Mouse (Mus musculus): ENCODE measurements at regions not wholly inside any gene's neighbourhood (a gene's known extent, or its start where the extent isn't known, plus 50 kb on each side); places are given as distances from the start of the nearest gene placed in this dataset.

DNA sequence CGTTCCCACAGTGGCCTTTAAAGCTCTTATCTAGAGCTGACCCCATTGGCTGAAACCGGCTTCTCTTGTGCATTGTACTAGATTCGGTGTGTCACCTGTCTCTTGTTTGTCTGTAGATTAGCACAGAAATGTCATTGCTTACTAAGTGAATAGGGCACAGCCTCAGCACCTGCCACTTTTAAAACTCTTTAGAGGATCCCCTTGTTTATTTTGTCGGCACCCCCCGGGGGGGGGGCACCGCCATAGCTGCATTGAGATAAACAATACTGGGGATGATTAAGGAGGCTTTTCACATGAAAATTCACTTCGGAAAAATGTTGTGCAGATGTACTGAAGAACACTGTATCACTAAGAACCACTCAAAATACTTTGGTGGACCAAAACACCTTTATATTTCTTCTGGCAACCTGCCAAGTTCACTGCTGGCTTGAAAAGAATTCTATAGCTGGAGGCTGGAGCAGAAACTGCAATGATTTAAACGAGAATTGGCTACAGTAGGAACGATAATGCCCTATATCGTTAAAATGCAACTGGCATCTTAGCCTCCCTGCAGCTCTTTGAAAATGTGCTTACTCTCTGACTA lies 278.6 kb downstream of the Tox3 start:
- TF ChIP-seq CTCF (IDR thresholded peaks at IDR 0.05; ENCODE audit: borderline replicate concordance, extremely low read depth, insufficient read depth, insufficient read length) = no peak
- no peak for TF ChIP-seq POLR2A (IDR thresholded peaks at IDR 0.05; ENCODE audit: borderline replicate concordance, extremely low read depth, insufficient read depth, insufficient read length, poor library complexity, severe bottlenecking)
